Mouse (Mus musculus) gastrocnemius, adult 8-10 months (tissue): ENCODE data around the gene Zfp830. TPM values are rescaled to one million over a fixed set of nuclear protein-coding genes. Genes with fewer than 3 reads are reported as not detected.
A peak's percentile ranks its signal among the peaks of the same experiment; 100 is the strongest.

ENCODE experiments used
- DNase-seq, 2 experiments: peaks; one replicate each; pipeline ENCODE4 v3.0.0; 2022; ENCODE audit warnings: low spot score in 2 of 2
- total RNA-seq, 4 experiments: library from RNA; stranded (reverse); gene quantifications; 2 replicates each; pipeline ENCODE4 v1.2.4; 2022

Gene Zfp830
- 10 to 100 TPM; 12.0 to 14.7 (median 13.7) TPM for total RNA-seq

DNA sequence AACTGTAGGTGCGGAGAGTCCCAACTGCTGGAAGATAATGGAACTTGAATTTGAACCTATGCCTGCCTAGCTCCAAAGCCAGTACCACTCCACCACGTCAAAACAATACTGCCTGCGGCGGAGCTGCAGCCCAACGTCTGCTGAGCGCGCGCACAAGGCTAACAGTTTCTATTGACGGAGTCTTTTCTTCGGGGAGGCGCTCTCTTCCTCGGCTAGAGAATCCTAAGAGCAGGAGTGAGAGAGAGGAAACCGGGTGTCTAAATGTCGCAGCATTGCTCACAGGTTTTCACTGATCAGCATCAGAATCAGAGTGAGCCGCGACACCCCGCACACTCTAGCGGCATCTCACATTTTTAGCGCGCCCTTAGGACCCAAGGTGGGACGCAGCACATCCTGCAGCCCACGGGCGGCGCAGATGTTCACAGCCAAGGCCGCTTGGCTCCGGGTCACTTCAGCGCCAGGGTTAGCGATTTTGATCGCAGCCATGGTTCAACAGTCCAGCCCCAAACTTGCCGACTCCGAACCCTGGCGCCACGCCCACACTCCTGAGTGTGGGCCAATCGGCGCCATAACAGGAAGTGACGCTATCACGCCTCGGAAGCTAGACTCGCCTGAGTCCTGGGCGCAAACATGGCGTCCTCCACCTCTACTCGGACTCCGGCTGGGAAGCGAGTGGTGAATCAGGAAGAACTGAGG lies at the start of gene Zfp830, which contains the start of gene Cct6b:
Gene Zfp830 (plus strand): TSS at position 604 of the 696 bp plus-strand sequence.
Gene Cct6b (minus strand): TSS at position 580 of the 696 bp plus-strand sequence.
- DNase-seq: peak; percentile 82 to 88

DNA sequence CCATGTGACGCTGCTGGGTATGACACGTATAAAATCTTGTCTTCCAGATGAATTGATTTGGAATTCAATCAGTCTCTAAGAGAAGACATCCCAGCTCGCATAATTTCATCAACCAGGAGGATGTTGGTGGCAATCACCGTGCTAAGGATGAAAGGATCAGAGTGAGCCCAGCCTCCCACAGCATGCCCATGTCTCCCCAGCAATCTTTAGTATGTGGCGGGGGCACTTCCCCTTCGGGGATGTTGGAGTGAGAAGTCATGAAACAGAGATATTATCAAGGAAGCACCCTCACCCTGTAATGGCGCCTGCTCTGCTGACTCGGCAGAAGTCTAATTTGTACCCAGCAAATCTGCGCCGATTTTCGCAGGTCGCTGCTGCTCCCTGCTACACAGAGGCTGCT lies 44.9 kb upstream of the Zfp830 start:
- DNase-seq: no peak

DNA sequence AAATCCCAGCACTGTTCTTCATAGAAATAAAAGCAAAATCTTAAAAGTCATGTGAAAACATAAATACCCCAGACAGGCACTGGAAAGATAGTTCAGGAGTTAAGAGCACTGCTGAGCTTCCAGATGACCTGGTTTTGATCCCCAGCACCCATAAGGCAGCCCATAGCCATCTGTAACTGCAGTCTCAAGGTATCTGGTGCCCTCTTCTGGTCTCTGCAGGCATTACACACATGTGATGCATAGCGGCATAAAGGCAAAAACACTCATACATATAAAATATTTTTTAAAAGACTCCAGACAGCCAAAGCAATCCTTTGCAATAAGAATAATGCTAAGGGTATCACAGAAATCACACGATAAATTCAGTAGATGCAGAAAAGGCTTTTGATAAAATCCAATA lies 37.3 kb upstream of the Zfp830 start:
- no peak for DNase-seq

DNA sequence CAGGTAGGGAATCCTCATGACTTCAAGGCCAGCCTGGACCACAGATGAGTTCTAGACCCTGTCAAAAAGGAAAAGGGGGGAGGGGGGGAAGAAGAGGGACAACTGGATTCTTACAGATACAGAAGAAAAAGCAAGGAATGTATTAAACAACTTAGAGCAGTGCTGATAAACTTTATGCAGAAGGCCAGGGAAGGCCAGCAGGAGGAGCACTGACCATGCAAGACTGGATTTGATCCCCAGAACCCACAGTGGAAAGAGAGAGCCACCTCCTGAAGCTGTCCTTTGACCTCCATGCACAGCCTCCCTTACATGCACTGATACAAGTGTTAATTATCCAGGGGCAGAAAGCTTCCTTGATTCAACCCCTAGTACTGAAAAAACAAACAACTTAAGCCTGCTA lies 29.9 kb upstream of the Zfp830 start:
- DNase-seq: no peak

DNA sequence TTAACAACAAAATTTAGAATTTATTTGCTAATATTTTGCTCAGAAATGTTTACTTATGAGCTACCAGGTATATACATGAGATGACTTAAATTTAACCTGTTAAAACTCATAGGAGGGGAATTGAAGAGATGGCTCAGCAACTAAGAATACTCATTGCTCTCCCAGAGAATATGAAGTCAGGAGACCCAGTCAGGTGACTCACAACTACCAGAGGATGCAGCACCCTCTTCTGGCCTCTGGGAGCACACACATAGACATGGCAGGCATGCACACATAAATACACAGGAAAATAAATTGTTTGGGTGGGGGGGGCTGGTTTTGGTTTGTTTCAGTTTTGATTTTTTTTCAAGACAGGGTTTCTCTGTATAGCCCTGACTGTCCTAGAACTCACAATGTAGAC lies 25.1 kb upstream of the Zfp830 start:
- DNase-seq: no peak

DNA sequence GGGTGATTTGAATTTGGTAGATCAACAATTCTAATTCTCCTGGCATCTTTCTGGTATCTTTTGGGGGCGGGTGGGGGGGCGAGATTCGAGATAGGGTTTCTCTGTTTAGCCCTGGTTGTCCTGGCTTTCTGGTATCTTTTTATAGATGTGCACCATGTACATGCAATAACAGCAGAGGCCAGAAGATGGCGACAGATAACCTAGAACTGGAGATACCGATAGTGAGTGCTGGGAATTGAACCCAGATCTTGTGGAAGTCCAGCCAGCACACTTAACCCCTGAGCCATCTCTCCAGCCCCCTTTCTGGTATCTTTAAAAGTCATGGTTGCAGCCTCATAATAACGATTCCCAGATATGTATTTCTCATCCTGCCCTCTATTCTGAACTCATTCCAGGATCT lies 18.0 kb upstream of the Zfp830 start:
- DNase-seq: peak in 1 of 2 experiments; percentile 7

DNA sequence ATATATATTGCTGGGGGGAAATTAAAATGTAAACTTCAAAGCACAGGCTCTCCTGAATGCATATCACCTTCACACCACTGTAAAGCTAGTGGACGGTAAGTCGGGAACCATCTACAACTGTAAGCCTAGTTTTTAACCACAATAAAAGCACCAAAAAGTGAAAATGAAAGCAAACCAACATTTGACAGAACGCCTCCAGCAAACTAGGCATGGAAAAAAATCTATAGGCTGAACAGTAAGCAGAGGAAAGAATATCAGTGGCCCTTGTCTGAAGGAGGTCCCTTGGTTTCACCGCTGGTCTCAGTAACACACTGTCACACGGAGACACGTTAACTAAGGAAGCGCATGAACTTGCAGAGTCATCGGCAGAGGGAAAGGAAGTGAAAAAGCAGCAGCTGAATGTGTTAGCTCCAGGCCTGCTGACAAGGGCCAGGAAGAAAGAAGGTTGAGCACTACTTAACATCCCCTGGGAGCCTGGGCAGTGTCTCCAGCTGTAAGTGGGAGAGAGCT lies 17.2 kb upstream of the Zfp830 start:
- peak in 1 of 2 experiments; percentile 3 for DNase-seq

DNA sequence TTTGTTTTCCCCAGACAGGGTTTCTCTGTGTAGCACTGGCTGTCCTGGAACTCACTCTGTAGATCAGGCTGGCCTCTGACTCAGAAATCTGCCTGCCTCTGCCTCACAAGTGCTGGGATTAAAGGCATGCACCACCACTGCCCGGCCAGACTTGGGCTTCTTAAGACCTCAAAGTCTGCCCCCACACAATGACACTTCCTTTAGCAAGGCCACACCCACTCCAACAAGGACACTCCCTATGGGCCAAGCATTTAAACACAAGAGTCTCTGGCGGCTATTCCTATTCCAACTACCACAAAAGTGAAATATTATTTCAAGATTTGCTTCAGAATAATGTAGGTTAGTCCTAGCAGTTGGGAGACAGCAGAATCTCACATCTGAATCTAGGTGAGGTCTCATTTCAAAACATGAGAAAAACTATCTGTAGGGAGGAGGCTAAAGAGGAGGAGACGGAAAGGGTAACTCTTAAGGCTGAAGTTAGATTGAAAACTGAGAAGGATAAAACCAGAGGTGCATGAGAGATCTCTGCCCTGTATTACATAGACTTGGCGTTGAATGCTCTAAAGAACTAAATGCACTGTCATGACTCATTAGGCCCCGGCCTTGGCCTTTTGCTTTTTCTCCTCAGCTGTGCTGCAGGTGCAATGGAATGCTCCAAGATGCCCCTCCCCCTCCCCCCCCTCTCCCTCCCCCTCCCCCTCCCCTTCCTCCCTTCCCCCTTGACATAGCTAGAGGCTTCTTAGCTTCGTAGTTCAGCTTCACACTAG lies 11.6 kb upstream of the Zfp830 start:
- DNase-seq: no peak

DNA sequence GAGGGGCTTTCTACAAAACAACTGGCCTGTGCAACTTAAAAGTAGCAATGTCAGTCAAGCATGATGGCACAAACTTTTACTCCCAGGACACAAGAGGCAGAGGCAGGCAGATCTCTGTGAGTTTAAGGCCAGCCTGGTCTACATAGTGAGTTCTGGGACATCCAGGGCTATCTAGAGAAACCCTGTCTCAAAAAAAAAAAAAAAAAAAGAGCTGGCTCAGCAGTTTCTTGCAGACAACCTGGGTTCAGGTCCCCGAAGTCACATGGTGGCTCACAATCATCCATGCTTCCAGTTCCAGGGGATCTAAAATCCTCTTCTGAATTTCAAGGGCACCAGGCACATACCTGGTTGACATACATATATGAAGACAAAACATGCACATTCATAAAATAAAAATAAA lies 8.2 kb upstream of the Zfp830 start:
- DNase-seq: no peak

DNA sequence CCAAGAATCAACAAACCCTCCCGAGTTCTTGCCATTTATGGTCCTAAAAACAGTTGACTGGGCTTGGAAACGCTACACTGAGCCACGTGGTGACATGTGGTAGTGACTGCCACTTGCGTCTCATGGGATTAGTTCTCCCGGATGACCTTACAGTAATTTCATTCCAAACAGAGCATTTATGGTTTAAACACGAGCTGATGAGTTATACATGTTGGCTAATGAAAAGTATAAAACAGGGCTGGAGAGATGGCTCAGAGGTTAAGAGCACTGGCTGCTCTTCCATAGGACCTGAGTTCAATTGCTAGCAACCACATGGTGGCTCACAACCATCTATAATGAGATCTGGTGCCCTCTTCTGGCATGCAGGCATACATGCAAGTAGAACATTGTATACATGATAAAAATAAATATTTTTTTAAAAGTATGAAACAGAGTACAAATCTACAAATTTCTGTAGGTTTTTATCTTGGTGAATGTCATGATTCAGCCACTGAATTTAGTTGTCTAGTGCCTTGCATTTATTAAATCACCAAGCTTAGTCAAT lies 1.8 kb upstream of the Zfp830 start:
- DNase-seq: no peak

DNA sequence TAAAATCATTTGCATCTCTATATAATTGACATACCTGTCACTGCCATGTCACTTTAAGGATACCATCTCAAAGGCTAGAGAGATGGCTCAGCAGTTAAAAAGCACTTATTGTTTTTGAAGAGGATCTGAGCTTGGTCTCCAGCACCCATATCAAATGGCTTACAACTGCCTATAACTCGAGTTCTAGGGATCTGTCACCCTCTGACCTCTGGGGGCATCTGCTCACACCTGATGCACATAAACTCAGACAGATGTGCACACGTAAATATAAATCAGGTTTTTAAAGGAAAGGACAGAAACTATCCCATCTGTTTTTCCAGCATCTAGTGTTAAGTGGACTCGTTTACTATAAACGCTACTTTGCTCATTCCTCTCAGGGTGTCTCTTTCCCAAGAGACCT lies 884 bp upstream of the Zfp830 start:
- DNase-seq: no peak

DNA sequence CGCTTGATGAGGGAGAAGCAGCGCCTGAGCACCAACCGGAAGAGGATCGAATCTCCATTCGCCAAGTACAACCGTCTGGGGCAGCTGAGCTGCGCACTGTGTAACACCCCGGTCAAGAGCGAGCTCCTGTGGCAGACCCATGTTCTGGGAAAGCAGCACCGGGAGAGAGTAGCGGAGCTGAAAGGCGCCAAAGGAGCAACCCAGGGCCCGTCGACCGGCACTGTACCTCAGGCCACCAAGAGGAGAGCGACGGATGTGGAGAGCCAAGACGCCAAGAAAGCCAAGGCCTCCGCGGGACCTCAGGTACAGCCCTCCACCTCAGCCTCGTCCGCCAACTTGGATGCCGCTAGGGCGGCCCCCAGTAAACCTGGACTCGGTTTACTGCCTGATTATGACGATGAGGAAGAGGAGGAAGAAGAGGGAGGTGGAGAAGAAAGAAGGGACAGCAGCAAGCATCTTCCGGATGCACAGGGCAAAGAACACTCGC lies 336 bp downstream of the Zfp830 start:
- no peak for DNase-seq

DNA sequence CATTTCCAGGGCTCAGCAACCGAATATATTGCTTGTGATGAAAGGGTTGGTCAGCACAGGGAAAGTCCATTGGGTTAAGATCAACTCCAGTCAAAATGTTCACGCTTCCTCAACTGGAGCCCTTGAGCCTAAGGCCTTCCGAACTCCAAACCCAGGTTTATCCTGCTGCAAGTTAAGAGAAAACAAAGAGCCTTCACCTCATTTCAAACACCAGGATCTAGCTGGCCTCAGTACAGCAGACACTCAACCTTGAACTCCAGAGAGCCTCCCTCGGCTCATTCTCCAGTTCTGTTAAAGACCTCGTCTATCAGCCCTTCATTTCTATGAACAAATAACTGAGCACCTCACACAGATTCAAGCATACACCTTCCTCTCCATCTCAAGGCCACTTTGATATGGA lies 16.0 kb downstream of the Zfp830 start:
- no peak for DNase-seq

DNA sequence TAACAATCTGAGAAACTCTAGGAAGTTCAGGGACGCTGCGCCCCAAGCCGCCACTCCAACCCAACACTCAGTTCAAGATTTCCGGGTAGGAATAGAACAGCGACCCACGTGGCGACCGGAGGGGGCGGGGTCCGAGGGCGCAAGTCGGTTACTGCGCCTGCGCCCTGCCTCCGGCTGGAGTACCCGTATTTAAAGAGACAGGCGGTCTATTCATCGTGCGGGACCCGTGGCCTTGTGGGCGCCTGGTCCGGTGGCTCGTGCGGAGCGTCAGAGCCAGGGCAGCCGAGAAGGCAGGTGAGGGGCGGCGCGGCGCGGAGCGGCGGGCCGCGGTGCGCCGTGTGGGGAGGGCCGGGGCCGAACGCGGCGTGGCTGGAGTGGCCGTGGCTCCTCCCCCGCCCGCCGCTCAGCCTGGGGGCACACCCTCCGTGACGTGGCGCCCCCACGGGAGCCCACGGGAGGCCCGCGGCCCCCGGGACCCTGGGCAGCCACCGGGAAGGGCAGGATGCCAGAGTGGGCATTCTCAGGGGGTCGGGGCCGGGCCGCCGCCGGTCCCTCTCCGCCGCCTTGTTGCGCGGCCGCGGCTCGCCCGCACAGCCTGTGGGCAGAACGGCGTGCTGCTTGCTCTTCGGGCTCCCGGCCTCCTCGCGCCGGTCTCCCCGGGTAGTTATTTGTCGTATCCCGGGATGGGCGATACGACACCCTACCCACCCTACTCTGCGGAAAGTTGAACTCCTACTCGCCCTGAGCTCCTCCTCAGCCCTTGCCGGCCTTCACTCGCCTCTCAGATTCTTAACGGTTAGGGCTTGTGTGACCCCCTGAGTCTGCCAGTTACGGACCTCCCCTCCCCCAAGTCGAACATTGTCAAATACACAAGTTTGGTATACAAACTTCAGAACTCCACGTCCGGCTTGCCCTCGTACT lies 17.1 kb downstream of the Zfp830 start, which contains the start of gene Lig3:
Gene Lig3 (plus strand): TSS at position 126 of the 921 bp plus-strand sequence.
- peak; percentile 89 to 91 for DNase-seq

DNA sequence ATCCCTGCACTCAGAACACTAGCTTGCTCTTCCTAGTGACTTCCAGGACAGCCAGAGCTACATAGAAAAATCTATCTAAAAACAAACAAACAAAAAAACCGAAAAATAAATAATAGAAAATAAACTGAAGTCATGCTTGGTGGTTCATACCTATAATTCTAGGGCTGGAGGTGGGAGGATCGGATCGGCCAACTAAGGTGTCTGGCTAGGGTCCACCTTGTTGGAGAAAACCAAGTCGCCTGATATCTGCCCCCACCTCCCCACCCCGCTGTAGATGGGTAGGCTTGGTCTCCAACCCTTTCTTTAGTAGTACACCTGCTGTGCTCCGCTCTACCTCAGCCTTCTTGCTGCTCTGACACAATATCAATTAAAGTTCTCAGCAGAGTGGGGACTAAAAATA lies 18.1 kb downstream of the Zfp830 start:
- no peak for DNase-seq

DNA sequence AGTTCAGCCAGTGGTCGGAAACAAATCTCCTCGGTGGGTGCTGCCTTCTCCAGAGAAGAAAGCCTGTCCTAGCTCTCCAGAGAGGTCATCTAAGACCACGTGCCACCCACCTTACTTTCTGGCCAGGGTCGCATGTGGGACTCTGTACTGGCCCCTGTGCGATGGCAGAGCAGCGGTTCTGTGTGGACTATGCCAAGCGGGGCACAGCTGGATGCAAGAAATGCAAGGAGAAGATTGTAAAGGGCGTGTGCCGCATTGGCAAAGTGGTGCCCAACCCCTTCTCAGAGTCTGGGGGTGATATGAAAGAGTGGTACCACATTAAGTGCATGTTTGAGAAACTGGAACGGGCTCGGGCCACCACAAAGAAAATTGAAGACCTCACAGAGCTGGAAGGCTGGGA lies 19.3 kb downstream of the Zfp830 start:
- DNase-seq: no peak

DNA sequence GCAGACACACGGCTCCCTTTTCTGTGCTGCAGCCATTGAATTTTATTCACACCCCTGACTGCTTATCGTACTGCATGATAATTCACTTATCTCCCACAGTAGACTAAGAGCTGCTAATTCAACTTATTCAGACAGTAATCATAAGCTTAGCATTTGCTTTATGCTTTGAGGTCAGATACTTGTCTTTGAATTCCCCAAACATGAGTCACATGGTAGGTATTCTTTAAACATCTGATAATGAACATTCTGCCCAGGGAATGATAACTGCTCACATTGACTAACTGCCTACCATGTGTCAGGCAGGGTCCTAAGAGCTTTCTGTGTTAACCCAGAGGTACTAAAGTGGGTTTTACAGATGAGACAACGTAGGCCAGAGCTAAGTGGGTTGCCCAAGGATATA lies 42.5 kb downstream of the Zfp830 start:
- no peak for DNase-seq

DNA sequence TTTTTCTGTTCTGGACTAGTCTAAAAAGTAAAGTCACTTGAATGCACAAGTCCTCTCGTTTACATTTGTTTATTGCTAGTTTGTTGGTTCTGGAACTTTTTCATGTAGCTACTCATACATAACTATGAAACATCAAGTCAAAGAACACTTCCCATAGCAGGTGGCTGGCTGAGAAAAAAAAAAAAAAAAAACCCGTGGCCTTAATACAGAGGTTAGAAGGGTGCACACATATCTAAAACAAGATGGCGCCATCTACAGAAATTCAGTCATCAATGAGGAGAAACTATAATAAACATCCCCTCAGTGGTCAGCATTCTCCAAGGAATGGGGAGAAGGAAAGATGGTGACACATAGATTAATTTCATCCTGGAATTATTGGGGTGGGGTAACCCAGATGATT lies 43.2 kb downstream of the Zfp830 start:
- no peak for DNase-seq

DNA sequence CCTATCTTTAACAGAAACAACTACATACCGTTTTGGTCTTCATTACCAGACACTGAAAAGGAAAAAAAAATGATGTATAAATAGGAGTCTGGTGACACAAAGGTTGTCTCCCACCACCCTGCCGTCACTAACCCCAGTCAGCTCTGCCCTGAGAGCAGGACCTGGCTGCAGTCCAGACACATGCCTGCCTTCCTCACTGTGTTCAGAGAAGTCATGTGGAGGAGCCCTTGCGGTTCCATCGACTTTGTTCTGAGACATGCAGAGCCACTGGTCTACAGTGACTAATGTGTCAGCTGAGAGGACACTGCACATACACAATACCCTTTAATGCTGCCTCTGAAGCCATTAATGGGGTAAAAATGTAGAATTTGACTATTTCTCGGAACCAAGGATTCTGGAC lies 44.3 kb downstream of the Zfp830 start:
- DNase-seq: no peak
